Mouse (Mus musculus) urinary bladder, adult 18-20 months (tissue): Measurements from ENCODE around the gene Eral1.

Experiments used
- DNase-seq, 2 experiments: peaks; one replicate each; pipeline ENCODE4 v3.0.0; 2022; ENCODE audit warnings: low spot score in 2 of 2, mixed read lengths in 2 of 2

Gene Eral1

DNA sequence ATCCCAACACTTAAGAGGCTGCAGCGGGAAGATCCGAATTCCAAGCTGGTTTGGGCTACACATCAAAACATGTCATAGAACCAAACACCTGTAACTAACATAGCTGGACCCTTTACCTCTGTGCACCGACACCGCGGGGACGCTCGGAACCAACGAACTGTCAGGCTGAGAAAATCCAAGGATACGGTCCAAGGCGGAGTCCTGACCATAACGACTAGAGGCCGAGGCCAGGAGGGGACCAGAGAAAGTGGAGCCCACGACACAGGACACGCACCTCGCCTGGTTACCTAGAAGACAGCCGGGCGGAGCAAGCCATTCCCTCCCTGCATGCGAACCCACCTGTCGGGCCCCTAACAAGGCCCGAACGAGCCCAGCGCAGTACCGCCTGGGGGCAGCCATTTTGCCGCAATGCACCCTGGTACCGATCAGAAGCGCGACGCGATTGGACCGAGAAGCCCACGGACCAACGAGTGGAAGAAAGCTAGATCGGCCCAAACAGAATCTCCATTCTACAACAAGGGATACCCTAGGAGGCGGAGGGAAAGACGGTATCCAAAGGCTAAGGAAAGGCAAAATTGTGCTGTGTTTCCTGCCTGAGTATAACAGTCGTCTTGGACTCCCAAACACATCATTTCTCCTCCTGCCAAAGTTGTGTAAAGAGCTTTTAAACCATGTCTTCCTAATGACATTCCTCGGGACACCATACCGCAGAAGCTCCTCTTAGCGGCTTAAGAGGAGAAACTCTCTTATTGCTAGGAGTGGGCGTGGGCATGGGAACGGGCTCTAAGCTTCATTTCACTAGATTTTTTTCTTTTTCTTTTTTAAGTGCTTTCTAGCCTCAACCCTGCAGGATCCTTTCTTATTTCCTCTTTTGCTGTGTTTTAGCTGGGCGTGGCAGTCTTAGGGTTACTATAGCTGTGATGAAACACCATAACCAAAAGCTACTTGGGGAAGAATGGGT is at the start of gene Eral1:
TSS of gene Eral1 (minus strand) at position 423 of the 961 bp plus-strand sequence.
- peak; percentile 72 to 73 for DNase-seq

- no peak for DNase-seq
Measured at GRCm38 (mm10) chr11:78129458-78129857, 49.3 kb upstream of the Eral1 start.

GRCm38 (mm10) chr11:78126739-78127138 is 46.6 kb upstream of the Eral1 start:
- DNase-seq: no peak

GRCm38 (mm10) chr11:78125691-78126090 is 45.5 kb upstream of the Eral1 start:
- DNase-seq: no peak

- DNase-seq: no peak
Measured at GRCm38 (mm10) chr11:78123782-78124181, 43.6 kb upstream of the Eral1 start.

DNA sequence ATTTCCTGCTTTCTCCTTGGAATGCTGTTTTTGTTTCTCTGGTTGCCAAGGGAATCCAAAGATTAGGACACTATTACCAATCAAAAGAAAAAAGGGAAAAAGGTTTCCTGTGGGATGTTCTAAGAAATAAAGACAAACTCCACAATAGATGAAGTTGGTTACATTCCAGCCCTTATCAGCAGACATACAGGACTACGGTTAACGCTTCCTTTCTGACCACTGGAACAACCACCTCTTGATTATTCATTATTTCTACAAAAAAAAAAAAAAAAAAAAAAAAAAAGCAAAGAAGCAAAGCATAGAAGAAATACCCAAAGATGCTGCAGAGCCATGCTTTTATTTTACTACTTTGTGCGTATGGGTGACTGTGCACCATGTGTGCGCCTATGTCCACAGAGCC is 42.6 kb upstream of the Eral1 start:
- no peak for DNase-seq

DNA sequence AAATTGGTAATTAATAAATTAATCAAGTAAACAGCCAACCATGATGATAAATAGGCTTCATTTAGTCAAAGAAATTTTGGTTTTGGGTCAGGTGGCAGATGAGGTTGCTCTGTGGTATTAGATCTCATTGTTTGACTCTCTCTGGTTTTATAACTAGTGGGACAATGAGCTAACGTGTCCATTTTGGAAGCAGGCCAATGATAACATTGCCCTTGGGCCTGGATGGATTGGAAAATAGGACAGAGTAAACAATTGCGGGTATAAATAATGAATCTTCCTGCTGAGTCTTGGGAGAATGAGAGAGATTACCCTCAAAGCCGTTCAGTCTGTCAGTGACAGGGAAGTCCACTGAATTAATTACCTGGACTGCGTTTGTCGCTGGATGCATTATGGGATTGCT is 41.0 kb upstream of the Eral1 start:
- no peak for DNase-seq

GRCm38 (mm10) chr11:78119898-78120297 is 39.7 kb upstream of the Eral1 start:
- DNase-seq: no peak

GRCm38 (mm10) chr11:78118467-78118866 is 38.3 kb upstream of the Eral1 start:
- DNase-seq: no peak

DNA sequence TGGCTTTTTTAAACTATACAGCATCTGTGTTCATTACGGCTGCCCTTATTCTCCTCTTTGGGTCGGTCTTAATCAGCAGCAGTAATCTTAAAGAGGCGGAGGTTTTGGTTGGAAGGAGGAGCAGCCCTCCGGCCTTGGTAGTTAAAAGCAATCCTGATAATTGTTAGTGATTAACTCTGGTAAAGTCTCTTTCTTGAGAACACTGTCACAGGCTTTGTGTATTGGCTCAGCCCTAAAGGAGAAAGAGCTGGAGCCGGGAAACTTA is 35.9 kb upstream of the Eral1 start:
- DNase-seq: no peak

- peak; percentile 81 to 91 for DNase-seq
Measured at GRCm38 (mm10) chr11:78115367-78116145, 35.4 kb upstream of the Eral1 start.

DNA sequence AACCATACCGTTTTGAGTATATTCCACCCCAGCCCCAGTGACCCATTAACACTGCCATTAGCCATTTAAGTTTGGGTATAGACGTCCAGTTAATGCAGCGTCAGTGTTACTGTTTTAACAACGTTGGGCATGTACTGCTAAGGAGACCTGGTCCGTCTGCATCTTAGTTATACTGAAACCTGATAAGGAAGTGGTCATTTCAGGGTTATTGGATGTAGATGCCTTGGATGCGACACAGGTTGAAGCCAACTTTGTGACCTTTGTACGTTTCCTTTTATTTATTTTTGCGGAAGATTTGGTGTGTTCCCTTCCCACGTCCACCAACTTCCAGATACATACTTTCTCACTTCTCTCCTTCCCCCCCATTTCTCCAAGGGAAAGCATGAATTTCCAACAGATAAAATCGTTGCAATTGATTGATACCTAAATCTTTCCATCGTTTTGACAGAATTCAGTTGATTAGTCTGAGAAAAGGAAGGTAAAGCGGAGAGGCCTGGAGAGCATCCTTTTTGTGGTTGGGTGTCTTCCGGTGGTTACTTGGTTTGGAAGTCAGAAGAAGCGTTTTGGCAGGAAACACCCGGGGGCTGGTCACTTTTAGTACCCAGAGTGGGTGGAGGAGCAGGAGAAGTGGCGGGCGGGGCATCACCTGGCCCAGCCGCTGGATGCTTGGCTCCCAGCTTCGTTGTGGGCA is 34.6 kb upstream of the Eral1 start:
- DNase-seq: no peak

GRCm38 (mm10) chr11:78113616-78114015 is 33.4 kb upstream of the Eral1 start:
- DNase-seq: no peak

- no peak for DNase-seq
Measured at GRCm38 (mm10) chr11:78104501-78104900, 24.3 kb upstream of the Eral1 start.

DNA sequence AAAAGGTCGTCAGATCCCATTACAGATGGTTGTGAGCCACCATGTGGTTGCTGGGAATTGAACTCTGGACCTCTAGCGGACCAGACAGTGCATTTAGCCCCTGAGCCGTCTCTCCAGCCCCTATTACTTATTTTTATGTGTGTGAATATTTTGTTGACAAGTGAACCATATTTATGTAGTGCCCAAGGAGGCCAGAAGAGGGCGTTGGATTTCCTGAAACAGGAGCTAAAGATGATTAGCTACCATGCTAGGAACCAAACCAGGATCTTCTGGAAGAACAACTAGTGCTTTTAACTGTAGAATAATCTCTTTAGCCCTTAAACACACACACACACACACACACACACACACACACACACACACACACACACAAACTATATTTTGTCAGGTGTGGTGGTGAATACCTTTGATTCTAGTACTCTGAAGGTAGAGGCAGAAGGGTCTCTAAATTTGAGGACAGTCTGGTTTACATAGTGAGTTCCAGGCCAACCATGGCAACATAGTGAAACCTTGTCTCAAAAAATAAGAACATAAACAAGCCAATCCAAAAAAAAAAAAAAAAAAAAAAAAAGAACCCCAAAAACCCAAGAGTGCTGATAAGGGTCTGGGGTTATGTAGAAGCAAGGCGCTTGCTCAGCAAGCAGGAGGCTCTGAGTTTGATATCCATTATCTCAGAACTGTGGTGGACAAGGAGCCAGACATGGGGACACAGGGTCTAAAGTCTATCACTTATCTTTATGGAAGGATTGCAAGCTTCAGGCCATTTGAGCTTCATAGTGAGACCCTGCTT is 23.0 kb upstream of the Eral1 start:
- DNase-seq: no peak

GRCm38 (mm10) chr11:78102142-78102541 is 22.0 kb upstream of the Eral1 start:
- no peak for DNase-seq

DNA sequence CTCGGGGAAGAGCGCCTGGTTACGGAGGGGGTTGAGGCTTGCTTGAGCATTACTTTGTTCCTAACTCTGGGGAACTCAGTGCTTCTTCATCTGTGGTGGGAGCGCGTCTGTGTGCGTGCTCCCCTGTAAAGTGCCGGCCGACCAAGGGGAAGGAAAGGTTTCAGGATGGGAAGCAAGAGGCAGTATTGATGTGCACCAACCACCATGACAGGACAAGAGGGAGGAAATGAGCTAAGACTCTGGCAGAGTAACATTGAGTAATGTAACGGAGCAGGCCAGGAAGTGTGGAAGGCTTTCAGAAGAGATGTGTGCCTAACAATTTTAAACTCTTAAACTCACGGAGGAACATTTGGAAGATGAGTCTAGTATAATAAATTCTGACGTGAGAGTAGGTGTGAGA is 20.6 kb upstream of the Eral1 start:
- no peak for DNase-seq

DNA sequence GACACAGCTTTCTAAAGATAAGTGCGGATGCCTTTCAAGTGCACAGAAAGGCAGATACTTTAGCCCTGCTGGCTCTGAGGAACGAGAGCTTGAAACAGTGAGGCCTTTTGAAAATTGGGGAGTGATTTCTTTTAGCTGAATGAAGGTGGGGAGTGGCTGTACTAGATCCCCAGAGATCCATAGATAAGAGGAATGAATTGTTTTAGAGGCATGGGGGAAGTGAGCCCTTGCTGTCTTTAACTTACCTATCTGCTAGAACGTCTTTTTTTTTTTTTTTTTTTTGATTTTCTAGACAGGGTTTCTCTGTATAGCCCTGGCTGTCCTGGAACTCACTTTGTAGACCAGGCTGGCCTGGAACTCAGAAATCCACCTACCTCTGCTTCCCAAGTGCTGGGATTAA is 16.9 kb upstream of the Eral1 start:
- DNase-seq: no peak

DNA sequence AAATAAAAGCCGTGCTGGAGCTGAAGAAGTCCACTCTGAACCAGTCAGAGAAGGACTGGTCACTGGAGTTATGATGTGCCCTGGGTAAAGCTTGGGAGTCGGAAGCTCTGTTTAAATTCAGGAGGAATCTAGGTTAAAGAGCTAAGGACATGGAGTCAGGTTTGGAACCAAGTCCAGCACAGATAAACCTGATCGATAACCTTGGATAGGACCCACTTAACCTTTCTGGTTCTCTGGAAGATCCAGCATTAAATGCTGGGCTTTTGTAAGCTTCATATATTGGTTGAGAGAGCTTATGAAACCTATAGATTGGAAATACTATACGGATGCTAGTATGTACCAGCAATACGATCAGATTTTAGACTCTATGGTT is 14.9 kb upstream of the Eral1 start:
- DNase-seq: no peak

DNA sequence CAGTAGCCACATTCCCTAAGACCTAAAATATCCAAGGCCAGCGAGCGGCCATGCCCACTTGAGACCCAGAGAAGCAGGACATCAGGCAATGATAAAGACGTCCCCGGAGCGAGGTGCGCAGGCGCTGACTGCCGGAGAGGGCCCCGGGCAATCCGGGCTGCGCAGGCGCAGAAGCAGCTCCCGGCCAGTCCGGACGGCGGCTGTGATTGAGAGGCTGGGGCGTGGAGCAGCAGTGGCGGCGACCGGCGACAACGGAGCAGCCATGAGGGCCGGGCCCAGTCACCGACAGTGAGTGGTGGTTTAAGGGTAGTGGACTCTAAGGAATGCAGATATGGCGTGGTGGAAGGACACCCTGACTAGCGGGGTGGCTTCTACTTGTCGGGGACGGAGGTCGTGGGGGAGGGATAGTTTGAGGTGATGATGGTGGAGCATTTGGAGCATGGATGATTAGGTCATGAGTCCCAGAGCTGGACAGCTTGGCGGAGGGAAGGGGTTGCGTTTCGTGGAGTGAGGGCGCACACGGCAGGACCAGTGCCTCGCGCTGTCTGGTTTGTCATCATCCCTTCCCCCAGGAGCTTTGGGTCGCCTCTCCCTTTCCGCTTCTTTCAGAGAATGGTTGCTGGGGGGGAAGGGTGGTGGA is 14.4 kb upstream of the Eral1 start, which contains the start of gene Fam222b:
TSS of gene Fam222b (plus strand) at position 157 of the 640 bp plus-strand sequence.
- peak; percentile 81 to 90 for DNase-seq

DNA sequence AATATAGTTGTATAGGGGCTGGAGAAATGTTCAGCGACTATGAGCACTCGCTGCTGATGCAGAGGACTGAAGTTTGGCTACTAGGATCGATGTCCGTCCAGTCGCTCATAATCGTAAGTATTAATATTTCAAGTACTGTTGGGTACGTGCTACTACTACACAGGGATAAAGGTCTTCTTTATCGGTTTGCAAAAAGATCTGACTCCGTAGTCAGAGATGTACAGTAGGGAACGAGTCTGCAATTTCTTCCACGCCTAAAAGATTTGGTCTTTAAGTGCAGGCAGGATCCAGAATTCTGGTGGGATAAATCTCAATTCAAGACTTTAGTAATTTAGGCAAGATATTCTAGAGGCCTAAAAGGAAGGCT is 13.9 kb upstream of the Eral1 start:
- no peak for DNase-seq
